Mouse (Mus musculus): Measurements from ENCODE around the gene Rnf222. TPM values are rescaled to one million over a fixed set of nuclear protein-coding genes. Genes with fewer than 3 reads are reported as not detected.

Rnf222 gene
- total and polyA plus RNA-seq, 3 experiments, result 0.23 to 0.28 TPM; not detected in 1

GRCm38 (mm10) chr11:68929947-68930346 is 41.6 kb downstream of the Rnf222 start:
- TF ChIP-seq MAZ (IDR thresholded peaks at IDR 0.05; ENCODE audit: low read depth, low read length) (no peak), POLR2AphosphoS5 (IDR thresholded peaks at IDR 0.05; ENCODE audit: borderline replicate concordance, low read depth, low read length) (no peak), RAD21 (IDR thresholded peaks at IDR 0.05; ENCODE audit: low read depth, low read length) (no peak), NRF1 (IDR thresholded peaks at IDR 0.05; ENCODE audit: insufficient read depth, low read depth, low read length, poor library complexity, severe bottlenecking) (no peak), BHLHE40 (IDR thresholded peaks at IDR 0.05; ENCODE audit: borderline replicate concordance, low read depth, low read length) (no peak), ZKSCAN1 (IDR thresholded peaks at IDR 0.05; ENCODE audit: low read depth, low read length) (no peak), EP300 (IDR thresholded peaks at IDR 0.05; ENCODE audit: low read depth in 1 of 2, low read length in 2 of 2) (no peak), SIN3A (IDR thresholded peaks at IDR 0.05; ENCODE audit: low read length) (no peak), NELFE (IDR thresholded peaks at IDR 0.05; ENCODE audit: low read depth, low read length) (no peak), TAL1 (IDR thresholded peaks at IDR 0.05; ENCODE audit: low read length) (no peak), GABPA (IDR thresholded peaks at IDR 0.05; ENCODE audit: low read depth, low read length) (no peak), ELF1 (IDR thresholded peaks at IDR 0.05; ENCODE audit: low read depth, low read length) (no peak), ZNF384 (IDR thresholded peaks at IDR 0.05; ENCODE audit: low read depth, low read length) (no peak), CHD1 (IDR thresholded peaks at IDR 0.05; ENCODE audit: low read depth, low read length) (no peak), GATA1 (IDR thresholded peaks at IDR 0.05; ENCODE audit: low read depth, low read length) (no peak), ZC3H11A (IDR thresholded peaks at IDR 0.05; ENCODE audit: low read depth, low read length) (no peak), KAT2A (conservative IDR thresholded peaks at IDR 0.05; ENCODE audit: low read depth, low read length) (no peak), MAFK (IDR thresholded peaks at IDR 0.05; ENCODE audit: borderline replicate concordance, low read depth, low read length) (no peak)
- H3K4me1 ChIP-seq (ENCODE audit: control insufficient read depth in 1 of 2, insufficient read depth in 2 of 2, low read length in 2 of 2), result peaks cover 0 to under 1% of the 10 kb centered on the region in 2 experiments; a peak in 1 of 4 replicates
- H3K9me3 ChIP-seq (replicated peaks; ENCODE audit: insufficient read depth, low read length), result no peaks in the 10 kb centered on the region
- H3K27ac ChIP-seq (ENCODE audit: control insufficient read depth, low read depth, low read length), result no peak overlapping the region
- DNase-seq (ENCODE audit: low read depth, low spot score), result no peak
- no peaks in the 10 kb centered on the region for H3K79me2 ChIP-seq (ENCODE audit: control insufficient read depth, insufficient read depth, low read length, poor library complexity)
- no peak overlapping the region for H3K4me3 ChIP-seq (ENCODE audit: control insufficient read depth in 1 of 2, insufficient read depth in 1 of 2, low read depth in 2 of 2, low read length in 2 of 2)
- H3K27me3 ChIP-seq (ENCODE audit: control insufficient read depth in 1 of 2, insufficient read depth in 2 of 2, low read length in 2 of 2), result peaks cover 0 to 2% of the 10 kb centered on the region in 2 experiments; a peak in 2 of 4 replicates
- no peak overlapping the region for H3K9ac ChIP-seq (ENCODE audit: control insufficient read depth, low read depth, low read length, poor library complexity, severe bottlenecking)
- peaks cover 0 to 2% of the 10 kb centered on the region in 2 experiments; a peak in 1 of 4 replicates for H3K36me3 ChIP-seq (ENCODE audit: control insufficient read depth in 1 of 2, insufficient read depth in 2 of 2, low read length in 2 of 2)

GRCm38 (mm10) chr11:68933885-68934507 is 45.6 kb downstream of the Rnf222 start:
- peak; percentile 41 for DNase-seq (ENCODE audit: low read depth, low spot score)

More at GRCm38 (mm10) chr11:68933885-68934507, 45.6 kb downstream of the Rnf222 start:
- TF ChIP-seq MYB (IDR thresholded peaks at IDR 0.05; ENCODE audit: low read depth, low read length), result no peak
- no peak for TF ChIP-seq GABPA (IDR thresholded peaks at IDR 0.05; ENCODE audit: low read depth, low read length)
- no peak for TF ChIP-seq JUND (IDR thresholded peaks at IDR 0.05; ENCODE audit: low read depth, low read length)
- TF ChIP-seq MAZ (IDR thresholded peaks at IDR 0.05; ENCODE audit: low read depth, low read length), result no peak
- no peak for TF ChIP-seq ZMIZ1 (IDR thresholded peaks at IDR 0.05; ENCODE audit: low read depth, low read length)
- TF ChIP-seq TBP (IDR thresholded peaks at IDR 0.05; ENCODE audit: low read depth, low read length), result no peak
- H3K27ac ChIP-seq (ENCODE audit: control insufficient read depth, low read depth, low read length), result no peak overlapping the region
- H3K4me3 ChIP-seq (ENCODE audit: control insufficient read depth in 1 of 2, insufficient read depth in 1 of 2, low read depth in 2 of 2, low read length in 2 of 2), result no peak overlapping the region
- H3K4me1 ChIP-seq (ENCODE audit: control insufficient read depth in 1 of 2, insufficient read depth in 2 of 2, low read length in 2 of 2), result peaks cover 0 to 4% of the 10 kb centered on the region in 2 experiments; a peak in 1 of 4 replicates
- no peaks in the 10 kb centered on the region for H3K9me3 ChIP-seq (replicated peaks; ENCODE audit: insufficient read depth, low read length)
- peaks cover 0 to under 1% of the 10 kb centered on the region in 2 experiments; a peak in 1 of 4 replicates for H3K36me3 ChIP-seq (ENCODE audit: control insufficient read depth in 1 of 2, insufficient read depth in 2 of 2, low read length in 2 of 2)
- no peak overlapping the region for H3K9ac ChIP-seq (ENCODE audit: control insufficient read depth, low read depth, low read length, poor library complexity, severe bottlenecking)
- H3K79me2 ChIP-seq (ENCODE audit: control insufficient read depth, insufficient read depth, low read length, poor library complexity), result no peaks in the 10 kb centered on the region
- H3K27me3 ChIP-seq (ENCODE audit: control insufficient read depth in 1 of 2, insufficient read depth in 2 of 2, low read length in 2 of 2), result peaks cover 0 to 2% of the 10 kb centered on the region in 2 experiments; a peak in 2 of 4 replicates

Measured in MEL (cell line).